Mouse (Mus musculus): Measurements from ENCODE around the gene Strada. TPM values are rescaled to one million over a fixed set of nuclear protein-coding genes. Genes with fewer than 3 reads are reported as not detected.

Strada gene
- polyA plus RNA-seq, 1 experiment from 2014 or later: 28.6 TPM

GRCm38 (mm10) chr11:106192657-106193370, 9.2 kb downstream of the Strada start:
- Histone ChIP-seq H3K9me3 (ENCODE audit: control insufficient read depth, low read length) (no peaks in the 10 kb centered on the region), H3K4me1 (ENCODE audit: control insufficient read depth, insufficient read depth, low read depth, low read length) (peaks cover 10% of the 10 kb centered on the region), H3K9ac (ENCODE audit: low read depth, low read length) (peak overlapping the region; percentile 85), H3K4me3 (ENCODE audit: low read length) (peak overlapping the region; percentile 80), H3K27ac (ENCODE audit: low read depth, low read length) (peak overlapping the region; percentile 87), H3K4me2 (ENCODE audit: low read length) (peak overlapping the region; percentile 49), H3K36me3 (ENCODE audit: control insufficient read depth, insufficient read depth, low read length) (peaks cover 3% of the 10 kb centered on the region), H3K27me3 (replicated peaks; ENCODE audit: control insufficient read depth, insufficient read depth, low read length) (no peaks in the 10 kb centered on the region)
- WGBS: 12% methylated on average over 19 of the region's 19 CpGs
- peak; percentile 82; the same call in 1 of the 2 replicates for ATAC-seq

GRCm38 (mm10) chr11:106192241-106192640, 9.7 kb downstream of the Strada start:
- H3K27me3 ChIP-seq (replicated peaks; ENCODE audit: control insufficient read depth, insufficient read depth, low read length): no peaks in the 10 kb centered on the region
- no peak for ATAC-seq
- H3K4me1 ChIP-seq (ENCODE audit: control insufficient read depth, insufficient read depth, low read depth, low read length): peaks cover 10% of the 10 kb centered on the region
- H3K4me2 ChIP-seq (ENCODE audit: low read length): peak overlapping the region; percentile 49
- no peak overlapping the region for H3K9ac ChIP-seq (ENCODE audit: low read depth, low read length)
- no peak overlapping the region for H3K27ac ChIP-seq (ENCODE audit: low read depth, low read length)
- no peaks in the 10 kb centered on the region for H3K9me3 ChIP-seq (ENCODE audit: control insufficient read depth, low read length)
- H3K36me3 ChIP-seq (ENCODE audit: control insufficient read depth, insufficient read depth, low read length): peaks cover under 1% of the 10 kb centered on the region
- 91% methylated on average over 5 of the region's 5 CpGs for WGBS
- H3K4me3 ChIP-seq (ENCODE audit: low read length): peak overlapping the region; percentile 80

GRCm38 (mm10) chr11:106191716-106192115, 10.3 kb downstream of the Strada start:
- H3K36me3 ChIP-seq (ENCODE audit: control insufficient read depth, insufficient read depth, low read length): no peaks in the 10 kb centered on the region; the same call in 1 of the 2 replicates
- H3K9me3 ChIP-seq (ENCODE audit: control insufficient read depth, low read length): no peaks in the 10 kb centered on the region
- H3K27ac ChIP-seq (ENCODE audit: low read depth, low read length): no peak overlapping the region
- peaks cover 10% of the 10 kb centered on the region for H3K4me1 ChIP-seq (ENCODE audit: control insufficient read depth, insufficient read depth, low read depth, low read length)
- WGBS: 98% methylated on average over 3 of the region's 3 CpGs
- no peak for ATAC-seq
- no peaks in the 10 kb centered on the region for H3K27me3 ChIP-seq (replicated peaks; ENCODE audit: control insufficient read depth, insufficient read depth, low read length)
- no peak overlapping the region for H3K4me3 ChIP-seq (ENCODE audit: low read length)
- H3K9ac ChIP-seq (ENCODE audit: low read depth, low read length): no peak overlapping the region
- no peak overlapping the region for H3K4me2 ChIP-seq (ENCODE audit: low read length)

- Histone ChIP-seq H3K27me3 (replicated peaks; ENCODE audit: control insufficient read depth, insufficient read depth, low read length) (no peaks in the 10 kb centered on the region), H3K27ac (ENCODE audit: low read depth, low read length) (no peak overlapping the region), H3K36me3 (ENCODE audit: control insufficient read depth, insufficient read depth, low read length) (0 out of 2 replicates have a peak, but pooled peaks cover 2% of the 10 kb centered on the region), H3K9ac (ENCODE audit: low read depth, low read length) (no peak overlapping the region), H3K4me2 (ENCODE audit: low read length) (no peak overlapping the region), H3K4me1 (ENCODE audit: control insufficient read depth, insufficient read depth, low read depth, low read length) (peaks cover 2% of the 10 kb centered on the region; the same call in 1 of the 2 replicates), H3K9me3 (ENCODE audit: control insufficient read depth, low read length) (no peaks in the 10 kb centered on the region), H3K4me3 (ENCODE audit: low read length) (no peak overlapping the region)
- ATAC-seq: no peak
- WGBS: 95% methylated on average over 4 of the region's 4 CpGs
Observed at GRCm38 (mm10) chr11:106187326-106187725, 14.6 kb downstream of the Strada start.

- no peak overlapping the region for H3K4me2 ChIP-seq (ENCODE audit: low read length)
- no peak overlapping the region for H3K4me3 ChIP-seq (ENCODE audit: low read length)
- no peak overlapping the region for H3K27ac ChIP-seq (ENCODE audit: low read depth, low read length)
- H3K9ac ChIP-seq (ENCODE audit: low read depth, low read length): no peak overlapping the region
- no peaks in the 10 kb centered on the region for H3K27me3 ChIP-seq (replicated peaks; ENCODE audit: control insufficient read depth, insufficient read depth, low read length)
- H3K9me3 ChIP-seq (ENCODE audit: control insufficient read depth, low read length): no peaks in the 10 kb centered on the region
- H3K36me3 ChIP-seq (ENCODE audit: control insufficient read depth, insufficient read depth, low read length): 0 out of 2 replicates have a peak, but pooled peaks cover 2% of the 10 kb centered on the region
- WGBS: 92% methylated on average over 2 of the region's 2 CpGs
- ATAC-seq: no peak
- H3K4me1 ChIP-seq (ENCODE audit: control insufficient read depth, insufficient read depth, low read depth, low read length): no peaks in the 10 kb centered on the region
Observed at GRCm38 (mm10) chr11:106180449-106180801, 21.5 kb downstream of the Strada start.

GRCm38 (mm10) chr11:106179711-106180448, 22.1 kb downstream of the Strada start:
- 75% methylated on average over 7 of the region's 7 CpGs for WGBS
- 0 out of 2 replicates have a peak, but pooled peaks cover 2% of the 10 kb centered on the region for H3K36me3 ChIP-seq (ENCODE audit: control insufficient read depth, insufficient read depth, low read length)
- H3K4me3 ChIP-seq (ENCODE audit: low read length): no peak overlapping the region
- H3K4me2 ChIP-seq (ENCODE audit: low read length): no peak overlapping the region
- H3K4me1 ChIP-seq (ENCODE audit: control insufficient read depth, insufficient read depth, low read depth, low read length): no peaks in the 10 kb centered on the region
- H3K9ac ChIP-seq (ENCODE audit: low read depth, low read length): no peak overlapping the region
- no peaks in the 10 kb centered on the region for H3K27me3 ChIP-seq (replicated peaks; ENCODE audit: control insufficient read depth, insufficient read depth, low read length)
- no peak overlapping the region for H3K27ac ChIP-seq (ENCODE audit: low read depth, low read length)
- H3K9me3 ChIP-seq (ENCODE audit: control insufficient read depth, low read length): no peaks in the 10 kb centered on the region
- ATAC-seq: no peak

- no peak overlapping the region for H3K4me3 ChIP-seq (ENCODE audit: low read length)
- no peak overlapping the region for H3K4me2 ChIP-seq (ENCODE audit: low read length)
- no peak overlapping the region for H3K27ac ChIP-seq (ENCODE audit: low read depth, low read length)
- ATAC-seq: no peak
- H3K9ac ChIP-seq (ENCODE audit: low read depth, low read length): no peak overlapping the region
- no peaks in the 10 kb centered on the region for H3K9me3 ChIP-seq (ENCODE audit: control insufficient read depth, low read length)
- H3K27me3 ChIP-seq (replicated peaks; ENCODE audit: control insufficient read depth, insufficient read depth, low read length): no peaks in the 10 kb centered on the region
- H3K4me1 ChIP-seq (ENCODE audit: control insufficient read depth, insufficient read depth, low read depth, low read length): no peaks in the 10 kb centered on the region
- H3K36me3 ChIP-seq (ENCODE audit: control insufficient read depth, insufficient read depth, low read length): no peaks in the 10 kb centered on the region
- 89% methylated on average over 5 of the region's 5 CpGs for WGBS
Observed at GRCm38 (mm10) chr11:106178036-106178782, 23.8 kb downstream of the Strada start.

GRCm38 (mm10) chr11:106176372-106176771, 25.6 kb downstream of the Strada start:
- Histone ChIP-seq H3K27ac (ENCODE audit: low read depth, low read length) (no peak overlapping the region), H3K36me3 (ENCODE audit: control insufficient read depth, insufficient read depth, low read length) (no peaks in the 10 kb centered on the region), H3K4me3 (ENCODE audit: low read length) (no peak overlapping the region), H3K4me1 (ENCODE audit: control insufficient read depth, insufficient read depth, low read depth, low read length) (no peaks in the 10 kb centered on the region), H3K4me2 (ENCODE audit: low read length) (no peak overlapping the region), H3K9me3 (ENCODE audit: control insufficient read depth, low read length) (no peaks in the 10 kb centered on the region), H3K27me3 (replicated peaks; ENCODE audit: control insufficient read depth, insufficient read depth, low read length) (no peaks in the 10 kb centered on the region), H3K9ac (ENCODE audit: low read depth, low read length) (no peak overlapping the region)
- 84% methylated on average over 5 of the region's 5 CpGs for WGBS
- no peak for ATAC-seq

- 77% methylated on average over 3 of the region's 3 CpGs for WGBS
- no peak overlapping the region for H3K27ac ChIP-seq (ENCODE audit: low read depth, low read length)
- ATAC-seq: no peak
- H3K9ac ChIP-seq (ENCODE audit: low read depth, low read length): no peak overlapping the region
- H3K4me3 ChIP-seq (ENCODE audit: low read length): no peak overlapping the region
- H3K9me3 ChIP-seq (ENCODE audit: control insufficient read depth, low read length): no peaks in the 10 kb centered on the region
- 0 out of 2 replicates have a peak, but pooled peaks cover 1% of the 10 kb centered on the region for H3K36me3 ChIP-seq (ENCODE audit: control insufficient read depth, insufficient read depth, low read length)
- H3K4me2 ChIP-seq (ENCODE audit: low read length): no peak overlapping the region
- H3K27me3 ChIP-seq (replicated peaks; ENCODE audit: control insufficient read depth, insufficient read depth, low read length): no peaks in the 10 kb centered on the region
- no peaks in the 10 kb centered on the region for H3K4me1 ChIP-seq (ENCODE audit: control insufficient read depth, insufficient read depth, low read depth, low read length)
Observed at GRCm38 (mm10) chr11:106175081-106175480, 26.9 kb downstream of the Strada start.

Data from hindbrain, embryonic 16.5 days (tissue).